Mouse (Mus musculus) splenic B cell, adult 2 months (primary cell): ENCODE results near the gene Rxylt1.

Experiments
- DNase-seq: peaks from one replicate; pipeline ENCODE4 v3.0.0-alpha.2; 2011; ENCODE audit warnings: low read depth, low spot score
- H3K27me3 ChIP-seq: 2 replicates; pipeline ENCODE4 v1.6.1; 2012; ENCODE audit warnings: mild to moderate bottlenecking, low read length, moderate library complexity, mixed read lengths; ENCODE audit not compliant: control insufficient read depth, poor library complexity, insufficient read depth, severe bottlenecking
- H3K36me3 ChIP-seq: 2 replicates; pipeline ENCODE4 v1.6.1; 2012; ENCODE audit warnings: mild to moderate bottlenecking, low read length, moderate library complexity, mixed read lengths; ENCODE audit not compliant: control insufficient read depth, poor library complexity, insufficient read depth, severe bottlenecking

Rxylt1 gene

GRCm38 (mm10) chr10:122054535-122054934 lies 42.6 kb downstream of the Rxylt1 start:
- Histone ChIP-seq H3K36me3 (no peaks in the 10 kb centered on the region), H3K27me3 (no peaks in the 10 kb centered on the region; the same call in 1 of the 2 replicates)
- DNase-seq = peak; percentile 85

- H3K36me3 ChIP-seq = no peaks in the 10 kb centered on the region
- DNase-seq = peak; percentile 91
- H3K27me3 ChIP-seq = peaks cover 6% of the 10 kb centered on the region
Measured at GRCm38 (mm10) chr10:122051831-122052230, 45.3 kb downstream of the Rxylt1 start.

- no peaks in the 10 kb centered on the region for H3K36me3 ChIP-seq
- H3K27me3 ChIP-seq = peaks cover 6% of the 10 kb centered on the region
- DNase-seq = peak; percentile 75
Measured at GRCm38 (mm10) chr10:122047727-122048365, 49.3 kb downstream of the Rxylt1 start.

- peaks cover 6% of the 10 kb centered on the region for H3K27me3 ChIP-seq
- DNase-seq = peak; percentile 24
Measured at GRCm38 (mm10) chr10:122046904-122047726, 50.1 kb downstream of the Rxylt1 start, which contains the start of gene Srgap1. Gene Srgap1 (minus strand): TSS chr10:122047315.

GRCm38 (mm10) chr10:122046511-122046903 lies 50.7 kb downstream of the Rxylt1 start:
- Histone ChIP-seq H3K27me3 (peaks cover 6% of the 10 kb centered on the region), H3K36me3 (no peaks in the 10 kb centered on the region)
- no peak for DNase-seq

More at GRCm38 (mm10) chr10:122046904-122047726, 50.1 kb downstream of the Rxylt1 start, which contains the start of gene Srgap1:
- H3K36me3 ChIP-seq = no peaks in the 10 kb centered on the region

GRCm38 (mm10) chr10:122045946-122046345 lies 51.2 kb downstream of the Rxylt1 start:
- DNase-seq = no peak
- Histone ChIP-seq H3K27me3 (peaks cover 6% of the 10 kb centered on the region), H3K36me3 (no peaks in the 10 kb centered on the region)

- DNase-seq = no peak
- H3K36me3 ChIP-seq = no peaks in the 10 kb centered on the region
- H3K27me3 ChIP-seq = peaks cover 6% of the 10 kb centered on the region
Measured at GRCm38 (mm10) chr10:122044926-122045325, 52.2 kb downstream of the Rxylt1 start.

- Histone ChIP-seq H3K27me3 (no peaks in the 10 kb centered on the region; the same call in 1 of the 2 replicates), H3K36me3 (no peaks in the 10 kb centered on the region)
- DNase-seq = peak; percentile 59
Measured at GRCm38 (mm10) chr10:122040372-122040771, 56.8 kb downstream of the Rxylt1 start.

- Histone ChIP-seq H3K36me3 (no peaks in the 10 kb centered on the region), H3K27me3 (no peaks in the 10 kb centered on the region; the same call in 1 of the 2 replicates)
- peak; percentile 21 for DNase-seq
Measured at GRCm38 (mm10) chr10:122039566-122039965, 57.6 kb downstream of the Rxylt1 start.

GRCm38 (mm10) chr10:122038554-122038953 lies 58.6 kb downstream of the Rxylt1 start:
- DNase-seq = peak; percentile 47
- H3K27me3 ChIP-seq = no peaks in the 10 kb centered on the region
- H3K36me3 ChIP-seq = no peaks in the 10 kb centered on the region

GRCm38 (mm10) chr10:122033271-122033670 lies 63.9 kb downstream of the Rxylt1 start:
- DNase-seq = no peak
- no peaks in the 10 kb centered on the region for H3K27me3 ChIP-seq
- H3K36me3 ChIP-seq = no peaks in the 10 kb centered on the region

GRCm38 (mm10) chr10:122030420-122030819 lies 66.8 kb downstream of the Rxylt1 start:
- Histone ChIP-seq H3K36me3 (no peaks in the 10 kb centered on the region), H3K27me3 (no peaks in the 10 kb centered on the region)
- DNase-seq = no peak

GRCm38 (mm10) chr10:122029738-122030137 lies 67.4 kb downstream of the Rxylt1 start:
- DNase-seq = no peak
- H3K27me3 ChIP-seq = no peaks in the 10 kb centered on the region
- no peaks in the 10 kb centered on the region for H3K36me3 ChIP-seq
